Mouse (Mus musculus) forebrain, embryonic 16.5 days (tissue): ENCODE data around the gene Nfe2l3. TPM values are rescaled to one million over a fixed set of nuclear protein-coding genes. Genes with fewer than 3 reads are reported as not detected.
A peak's percentile ranks its signal among the peaks of the same experiment; 100 is the strongest.

Source experiments
- ATAC-seq: fragments of 200-750 bp; cut with Nextera tagmentation; 2 replicates; pipeline ENCODE4 v1.8.0; 2017; ENCODE audit warnings: mild to moderate bottlenecking, moderate library complexity
- H3K27ac ChIP-seq: fragments of 300-500 bp; sonication (generic); 2 replicates; pipeline ENCODE4 v1.5.1; 2014; ENCODE audit warnings: low read length, control low read depth
- H3K27me3 ChIP-seq: fragments of 300-500 bp; sonication (generic); replicated peaks from 2 replicates; pipeline ENCODE4 v1.6.1; 2014; ENCODE audit warnings: low read length; ENCODE audit not compliant: control insufficient read depth, insufficient read depth
- H3K36me3 ChIP-seq: fragments of 300-500 bp; sonication (generic); 2 replicates; pipeline ENCODE4 v1.6.1; 2014; ENCODE audit not compliant: control insufficient read depth, insufficient read depth
- H3K4me1 ChIP-seq: fragments of 300-500 bp; sonication (generic); replicated peaks from 2 replicates; pipeline ENCODE4 v1.6.1; 2014; ENCODE audit warnings: low read length; ENCODE audit not compliant: control insufficient read depth, insufficient read depth
- H3K4me2 ChIP-seq: fragments of 300-500 bp; sonication (generic); 2 replicates; pipeline ENCODE4 v1.6.1; 2014; ENCODE audit warnings: mild to moderate bottlenecking, low read length, control low read depth
- H3K4me3 ChIP-seq: fragments of 300-500 bp; sonication (generic); replicated peaks from 2 replicates; pipeline ENCODE4 v1.5.1; 2014; ENCODE audit warnings: mild to moderate bottlenecking, low read length, control low read depth
- H3K9ac ChIP-seq: fragments of 300-500 bp; sonication (generic); replicated peaks from 2 replicates; pipeline ENCODE4 v1.6.1; 2014; ENCODE audit warnings: low read depth, low read length, control low read depth
- H3K9me3 ChIP-seq: fragments of 300-500 bp; sonication (generic); 2 replicates; pipeline ENCODE4 v1.6.1; 2016; ENCODE audit warnings: low read length; ENCODE audit not compliant: control insufficient read depth
- WGBS: fragments of 180-500 bp; shearing (Covaris S2); extraction: QIAGEN DNeasy Blood & Tissue Kit; methylation state at CpG from one replicate; pipeline ENCODE4 v1.1.7; 2014; 5-methylcytosine and 5-hydroxymethylcytosine counted together
- polyA plus RNA-seq: library from polyadenylated mRNA; unstranded; fragments of >200 nt; fragmentation: Nextera tagmentation; extraction: Ambion mirVana; gene quantifications from 2 replicates; pipeline ENCODE4 v1.2.1, GENCODE M21; 2015

Nfe2l3 gene
- polyA plus RNA-seq, 1 experiment from 2014 or later: 14.2 TPM

- H3K27me3 ChIP-seq: no peaks in the 10 kb centered on the region
- H3K4me2 ChIP-seq: no peak overlapping the region
- peaks cover 33% of the 10 kb centered on the region for H3K36me3 ChIP-seq
- no peak overlapping the region for H3K4me3 ChIP-seq
- H3K9me3 ChIP-seq: no peaks in the 10 kb centered on the region
- H3K9ac ChIP-seq: no peak overlapping the region
- 34% methylated on average over 5 of the region's 5 CpGs for WGBS
- H3K27ac ChIP-seq: no peak overlapping the region
- peak; percentile 19; the same call in 1 of the 2 replicates for ATAC-seq
- peaks cover 3% of the 10 kb centered on the region; the same call in 1 of the 2 replicates for H3K4me1 ChIP-seq
Observed at GRCm38 (mm10) chr6:51459313-51460020, 27.0 kb downstream of the Nfe2l3 start.

- no peak overlapping the region for H3K27ac ChIP-seq
- no peak overlapping the region for H3K4me3 ChIP-seq
- H3K4me2 ChIP-seq: no peak overlapping the region
- no peak overlapping the region for H3K9ac ChIP-seq
- no peak for ATAC-seq
- no peaks in the 10 kb centered on the region for H3K9me3 ChIP-seq
- peaks cover 3% of the 10 kb centered on the region; the same call in 1 of the 2 replicates for H3K4me1 ChIP-seq
- no peaks in the 10 kb centered on the region for H3K27me3 ChIP-seq
- peaks cover 33% of the 10 kb centered on the region for H3K36me3 ChIP-seq
- WGBS: 70% methylated on average over 4 of the region's 4 CpGs
Observed at GRCm38 (mm10) chr6:51460021-51460360, 27.5 kb downstream of the Nfe2l3 start.

- ATAC-seq: no peak
- peaks cover 36% of the 10 kb centered on the region for H3K36me3 ChIP-seq
- no peak overlapping the region for H3K27ac ChIP-seq
- no peaks in the 10 kb centered on the region for H3K27me3 ChIP-seq
- H3K4me3 ChIP-seq: no peak overlapping the region
- H3K4me2 ChIP-seq: no peak overlapping the region
- H3K9me3 ChIP-seq: no peaks in the 10 kb centered on the region
- no peak overlapping the region for H3K9ac ChIP-seq
- peaks cover 3% of the 10 kb centered on the region; the same call in 1 of the 2 replicates for H3K4me1 ChIP-seq
- WGBS: 73% methylated on average over 3 of the region's 3 CpGs
Observed at GRCm38 (mm10) chr6:51460363-51460762, 27.9 kb downstream of the Nfe2l3 start.

GRCm38 (mm10) chr6:51467649-51468048, 35.2 kb downstream of the Nfe2l3 start:
- peaks cover 27% of the 10 kb centered on the region for H3K4me1 ChIP-seq
- peak overlapping the region; percentile 43 for H3K4me3 ChIP-seq
- 0 out of 2 replicates have a peak overlapping the region, but pooled peaks have one; percentile 42 for H3K9ac ChIP-seq
- no peaks in the 10 kb centered on the region for H3K27me3 ChIP-seq
- H3K4me2 ChIP-seq: peak overlapping the region; percentile 62
- no peaks in the 10 kb centered on the region for H3K9me3 ChIP-seq
- no peak overlapping the region for H3K27ac ChIP-seq
- no peak for ATAC-seq
- 0% methylated on average over 2 of the region's 2 CpGs for WGBS
- peaks cover 21% of the 10 kb centered on the region for H3K36me3 ChIP-seq

GRCm38 (mm10) chr6:51468891-51469561, 36.6 kb downstream of the Nfe2l3 start:
- peak overlapping the region; percentile 74 for H3K4me2 ChIP-seq
- ATAC-seq: peak; percentile 20
- H3K4me1 ChIP-seq: peaks cover 35% of the 10 kb centered on the region

GRCm38 (mm10) chr6:51469715-51470310, 37.3 kb downstream of the Nfe2l3 start, which contains the start of gene Hnrnpa2b1:
Hnrnpa2b1 (minus strand) TSS chr6:51469894.
- peak within 1 kb of the TSS; percentile 100 for H3K9ac ChIP-seq

More at GRCm38 (mm10) chr6:51468891-51469561, 36.6 kb downstream of the Nfe2l3 start:
- under 1% methylated on average over 63 of the region's 63 CpGs for whole genome bisulfite sequencing
- Histone ChIP-seq H3K36me3 (peaks cover 15% of the 10 kb centered on the region), H3K27ac (peak overlapping the region; percentile 100), H3K27me3 (no peaks in the 10 kb centered on the region), H3K9me3 (no peaks in the 10 kb centered on the region), H3K9ac (peak overlapping the region; percentile 99), H3K4me3 (peak overlapping the region; percentile 98)

GRCm38 (mm10) chr6:51470311-51471178, 38.1 kb downstream of the Nfe2l3 start, which contains the start of gene Cbx3:
Cbx3 (plus strand) TSS chr6:51470360.
- Histone ChIP-seq H3K27ac (peak within 1 kb of the TSS; percentile 100), H3K27me3 (no peaks in the 10 kb centered on the region), H3K4me3 (peak within 1 kb of the TSS; percentile 98), H3K9me3 (no peaks in the 10 kb centered on the region), H3K9ac (peak within 1 kb of the TSS; percentile 100), H3K4me2 (peak within 1 kb of the TSS; percentile 54), H3K36me3 (peaks cover 10% of the 10 kb centered on the region), H3K4me1 (peaks cover 38% of the 10 kb centered on the region)
- ATAC-seq: peak; percentile 75
- under 1% methylated on average over 85 of the region's 99 CpGs for WGBS

More at GRCm38 (mm10) chr6:51469715-51470310, 37.3 kb downstream of the Nfe2l3 start, which contains the start of gene Hnrnpa2b1:
- H3K4me1 ChIP-seq: peaks cover 40% of the 10 kb centered on the region
- H3K4me3 ChIP-seq: peak within 1 kb of the TSS; percentile 98
- peak; percentile 90 for ATAC-seq
- H3K9me3 ChIP-seq: no peaks in the 10 kb centered on the region
- H3K36me3 ChIP-seq: peaks cover 15% of the 10 kb centered on the region
- peak within 1 kb of the TSS; percentile 100 for H3K27ac ChIP-seq
- H3K27me3 ChIP-seq: no peaks in the 10 kb centered on the region
- H3K4me2 ChIP-seq: peak within 1 kb of the TSS; percentile 74
- WGBS: under 1% methylated on average over 63 of the region's 63 CpGs

- H3K4me3 ChIP-seq: peak overlapping the region; percentile 98
- H3K4me2 ChIP-seq: peak overlapping the region; percentile 37
- H3K9ac ChIP-seq: peak overlapping the region; percentile 100
- H3K4me1 ChIP-seq: peaks cover 32% of the 10 kb centered on the region
- H3K27me3 ChIP-seq: no peaks in the 10 kb centered on the region
- peaks cover 9% of the 10 kb centered on the region for H3K36me3 ChIP-seq
- ATAC-seq: no peak
- H3K9me3 ChIP-seq: no peaks in the 10 kb centered on the region
- WGBS: 0% methylated on average over 10 of the region's 10 CpGs
- peak overlapping the region; percentile 100 for H3K27ac ChIP-seq
Observed at GRCm38 (mm10) chr6:51471179-51471505, 38.7 kb downstream of the Nfe2l3 start.
